Mouse (Mus musculus) hindbrain, embryonic 11.5 days (tissue): ENCODE data around the gene Denr. TPM values are rescaled to one million over a fixed set of nuclear protein-coding genes. Genes with fewer than 3 reads are reported as not detected.

Source experiments
- ATAC-seq: fragments of 200-750 bp; cut with Nextera tagmentation; 2 replicates; pipeline ENCODE4 v1.8.0; 2017; ENCODE audit warnings: mild to moderate bottlenecking, moderate TSS enrichment, moderate library complexity; ENCODE audit not compliant: low FRiP score
- DNase-seq: peaks from one replicate; pipeline ENCODE4 v3.0.0-alpha.2; 2015; ENCODE audit warnings: low spot score
- H3K27ac ChIP-seq: fragments of 300-500 bp; sonication (generic); 2 replicates; pipeline ENCODE4 v1.5.1; 2014; ENCODE audit warnings: mild to moderate bottlenecking, low read depth, low read length
- H3K27me3 ChIP-seq: fragments of 300-500 bp; sonication (generic); 2 replicates; pipeline ENCODE4 v1.6.1; 2014; ENCODE audit warnings: mild to moderate bottlenecking, low read length, moderate library complexity, mixed read lengths; ENCODE audit not compliant: control insufficient read depth, insufficient read depth
- H3K36me3 ChIP-seq: fragments of 300-500 bp; sonication (generic); 2 replicates; pipeline ENCODE4 v1.6.1; 2014; ENCODE audit warnings: mild to moderate bottlenecking, low read length, moderate library complexity, mixed read lengths; ENCODE audit not compliant: control insufficient read depth, insufficient read depth
- H3K4me1 ChIP-seq: fragments of 300-500 bp; sonication (generic); replicated peaks from 2 replicates; pipeline ENCODE4 v1.6.1; 2014; ENCODE audit warnings: low read length, mixed read lengths; ENCODE audit not compliant: control insufficient read depth, insufficient read depth
- H3K4me2 ChIP-seq: fragments of 300-500 bp; sonication (generic); replicated peaks from 2 replicates; pipeline ENCODE4 v1.6.1; 2014; ENCODE audit warnings: mild to moderate bottlenecking, low read depth, low read length
- H3K4me3 ChIP-seq: fragments of 300-500 bp; sonication (generic); 2 replicates; pipeline ENCODE4 v1.5.1; 2014; ENCODE audit warnings: low read depth, low read length
- H3K9ac ChIP-seq: fragments of 300-500 bp; sonication (generic); 2 replicates; pipeline ENCODE4 v1.6.1; 2014; ENCODE audit warnings: low read depth, low read length
- H3K9me3 ChIP-seq: fragments of 300-500 bp; sonication (generic); 2 replicates; pipeline ENCODE4 v1.6.1; 2016; ENCODE audit warnings: low read length; ENCODE audit not compliant: control insufficient read depth
- WGBS: fragments of 180-500 bp; shearing (Covaris S2); extraction: QIAGEN DNeasy Blood & Tissue Kit; methylation state at CpG from one replicate; pipeline ENCODE4 v1.1.7; 2014; 5-methylcytosine and 5-hydroxymethylcytosine counted together
- polyA plus RNA-seq: library from polyadenylated mRNA; unstranded; fragments of >200 nt; fragmentation: Nextera tagmentation; extraction: Ambion mirVana; gene quantifications from 2 replicates; pipeline ENCODE4 v1.2.1, GENCODE M21; 2014

The Denr gene
- polyA plus RNA-seq, 1 experiment from 2014 or later, result 172 TPM

GRCm38 (mm10) chr5:123947041-123947761, 40.2 kb downstream of the Denr start:
- ATAC-seq, result no peak
- Histone ChIP-seq H3K4me3 (no peak overlapping the region), H3K27me3 (no peaks in the 10 kb centered on the region; the same call in 1 of the 2 replicates), H3K4me2 (no peak overlapping the region), H3K4me1 (no peaks in the 10 kb centered on the region), H3K9me3 (no peaks in the 10 kb centered on the region), H3K27ac (no peak overlapping the region), H3K36me3 (no peaks in the 10 kb centered on the region), H3K9ac (no peak overlapping the region)
- DNase-seq, result peak; percentile 79
- WGBS, result 53% methylated on average over 7 of the region's 7 CpGs

GRCm38 (mm10) chr5:123952365-123953045, 45.5 kb downstream of the Denr start:
- Histone ChIP-seq H3K27ac (no peak overlapping the region), H3K9me3 (no peaks in the 10 kb centered on the region), H3K27me3 (no peaks in the 10 kb centered on the region; the same call in 1 of the 2 replicates), H3K4me3 (no peak overlapping the region), H3K9ac (no peak overlapping the region), H3K4me2 (no peak overlapping the region), H3K4me1 (no peaks in the 10 kb centered on the region), H3K36me3 (no peaks in the 10 kb centered on the region)
- 70% methylated on average over 5 of the region's 5 CpGs for WGBS
- ATAC-seq (no peak), DNase-seq (no peak)

GRCm38 (mm10) chr5:123957213-123957612, 50.2 kb downstream of the Denr start:
- H3K27ac ChIP-seq, result no peak overlapping the region
- no peaks in the 10 kb centered on the region for H3K36me3 ChIP-seq
- ATAC-seq (no peak), DNase-seq (no peak)
- H3K9me3 ChIP-seq, result no peaks in the 10 kb centered on the region
- H3K4me2 ChIP-seq, result no peak overlapping the region
- no peak overlapping the region for H3K9ac ChIP-seq
- WGBS, result 78% methylated on average over 8 of the region's 8 CpGs
- H3K4me3 ChIP-seq, result no peak overlapping the region
- no peaks in the 10 kb centered on the region for H3K27me3 ChIP-seq
- no peaks in the 10 kb centered on the region for H3K4me1 ChIP-seq

- no peak overlapping the region for H3K27ac ChIP-seq
- ATAC-seq (no peak), DNase-seq (no peak)
- no peaks in the 10 kb centered on the region for H3K27me3 ChIP-seq
- H3K36me3 ChIP-seq, result no peaks in the 10 kb centered on the region
- H3K4me2 ChIP-seq, result no peak overlapping the region
- H3K9ac ChIP-seq, result no peak overlapping the region
- no peaks in the 10 kb centered on the region for H3K9me3 ChIP-seq
- H3K4me3 ChIP-seq, result no peak overlapping the region
- 81% methylated on average over 3 of the region's 3 CpGs for WGBS
- no peaks in the 10 kb centered on the region for H3K4me1 ChIP-seq
These were observed 52.0 kb downstream of the Denr start for GRCm38 (mm10) chr5:123959018-123959417.

- no peak overlapping the region for H3K4me2 ChIP-seq
- ATAC-seq (no peak), DNase-seq (no peak)
- no peak overlapping the region for H3K9ac ChIP-seq
- WGBS, result 83% methylated on average over 8 of the region's 8 CpGs
- H3K4me1 ChIP-seq, result no peaks in the 10 kb centered on the region
- no peaks in the 10 kb centered on the region for H3K9me3 ChIP-seq
- H3K4me3 ChIP-seq, result no peak overlapping the region
- no peaks in the 10 kb centered on the region for H3K27me3 ChIP-seq
- no peak overlapping the region for H3K27ac ChIP-seq
- no peaks in the 10 kb centered on the region for H3K36me3 ChIP-seq
These were observed 53.2 kb downstream of the Denr start for GRCm38 (mm10) chr5:123960129-123960528.

- H3K4me2 ChIP-seq, result no peak overlapping the region
- no peak overlapping the region for H3K4me3 ChIP-seq
- no peak overlapping the region for H3K27ac ChIP-seq
- H3K9ac ChIP-seq, result no peak overlapping the region
- WGBS, result 88% methylated on average over 12 of the region's 12 CpGs
- H3K4me1 ChIP-seq, result no peaks in the 10 kb centered on the region
- DNase-seq, result no peak
- no peaks in the 10 kb centered on the region for H3K36me3 ChIP-seq
- no peaks in the 10 kb centered on the region for H3K9me3 ChIP-seq
- ATAC-seq, result no peak
- no peaks in the 10 kb centered on the region for H3K27me3 ChIP-seq
These were observed 54.1 kb downstream of the Denr start for GRCm38 (mm10) chr5:123961046-123961445.

GRCm38 (mm10) chr5:123964208-123964607, 57.2 kb downstream of the Denr start:
- ATAC-seq, result no peak

GRCm38 (mm10) chr5:123966759-123967158, 59.8 kb downstream of the Denr start:
- Histone ChIP-seq H3K9ac (no peak overlapping the region), H3K4me2 (no peak overlapping the region), H3K9me3 (no peaks in the 10 kb centered on the region), H3K4me3 (no peak overlapping the region), H3K4me1 (no peaks in the 10 kb centered on the region), H3K27ac (no peak overlapping the region), H3K36me3 (no peaks in the 10 kb centered on the region), H3K27me3 (no peaks in the 10 kb centered on the region)
- 92% methylated on average over 2 of the region's 2 CpGs for WGBS
- DNase-seq (no peak), ATAC-seq (no peak)

More at GRCm38 (mm10) chr5:123964208-123964607, 57.2 kb downstream of the Denr start:
- 93% methylated on average over 4 of the region's 4 CpGs for WGBS
- no peaks in the 10 kb centered on the region for H3K36me3 ChIP-seq
- H3K9me3 ChIP-seq, result no peaks in the 10 kb centered on the region
- H3K4me2 ChIP-seq, result no peak overlapping the region
- H3K4me3 ChIP-seq, result no peak overlapping the region
- no peaks in the 10 kb centered on the region for H3K27me3 ChIP-seq
- no peak overlapping the region for H3K9ac ChIP-seq
- H3K27ac ChIP-seq, result no peak overlapping the region
- no peaks in the 10 kb centered on the region for H3K4me1 ChIP-seq
- DNase-seq, result no peak

- H3K4me2 ChIP-seq, result no peak overlapping the region
- H3K9ac ChIP-seq, result no peak overlapping the region
- no peak overlapping the region for H3K4me3 ChIP-seq
- no peak for DNase-seq
- H3K4me1 ChIP-seq, result no peaks in the 10 kb centered on the region; the same call in 1 of the 2 replicates
- H3K9me3 ChIP-seq, result no peaks in the 10 kb centered on the region
- H3K36me3 ChIP-seq, result no peaks in the 10 kb centered on the region
- WGBS, result 89% methylated on average over 5 of the region's 5 CpGs
- H3K27ac ChIP-seq, result no peak overlapping the region
- no peak for ATAC-seq
- 0 out of 2 replicates have a peak, but pooled peaks cover 2% of the 10 kb centered on the region for H3K27me3 ChIP-seq
These were observed 61.5 kb downstream of the Denr start for GRCm38 (mm10) chr5:123968468-123968867.
